Mouse (Mus musculus) kidney, adult 2 months (tissue): ENCODE results near the gene Dcdc2c. TPM values are rescaled to one million over a fixed set of nuclear protein-coding genes. Genes with fewer than 3 reads are reported as not detected.

ENCODE experiments used
- DNase-seq: peaks from one replicate; pipeline ENCODE4 v3.0.0; 2021
- H3K27ac ChIP-seq: fragments of 200-500 bp; 2 replicates; pipeline ENCODE4 v1.5.1; 2012; ENCODE audit warnings: low read depth, low read length, control low read depth, inconsistent platforms; ENCODE audit not compliant: insufficient read depth
- H3K27me3 ChIP-seq: fragments of 200-500 bp; replicated peaks from 2 replicates; pipeline ENCODE4 v1.6.1; 2012; ENCODE audit warnings: mild to moderate bottlenecking, moderate library complexity, low read length, inconsistent platforms; ENCODE audit not compliant: control insufficient read depth, insufficient read depth
- H3K36me3 ChIP-seq: fragments of 200-500 bp; 2 replicates; pipeline ENCODE4 v1.6.1; 2012; ENCODE audit warnings: mild to moderate bottlenecking, moderate library complexity, low read length, inconsistent platforms; ENCODE audit not compliant: control insufficient read depth, insufficient read depth
- H3K4me1 ChIP-seq: fragments of 200-500 bp; 2 replicates; pipeline ENCODE4 v1.6.1; 2011; ENCODE audit warnings: low read length; ENCODE audit not compliant: control insufficient read depth, insufficient read depth
- H3K4me3 ChIP-seq: fragments of 200-500 bp; 2 replicates; pipeline ENCODE4 v1.5.1; 2011; ENCODE audit warnings: mild to moderate bottlenecking, low read depth, low read length, control low read depth; ENCODE audit not compliant: insufficient read depth
- CTCF ChIP-seq: fragments of 200-500 bp; conservative IDR thresholded peaks from 2 replicates; pipeline ENCODE4 v1.5.1; 2011; ENCODE audit warnings: low read depth, mild to moderate bottlenecking, control low read depth, low read length, moderate library complexity, mixed read lengths; ENCODE audit not compliant: insufficient read depth, insufficient read length
- POLR2A ChIP-seq: fragments of 200-500 bp; IDR thresholded peaks from one replicate; pipeline ENCODE4 v1.6.1; 2011; ENCODE audit warnings: low read depth, low read length, control low read depth
- WGBS: fragments of 180-500 bp; shearing (Covaris S2); methylation state at CpG from one replicate; pipeline ENCODE4 v1.1.7; 2018; 5-methylcytosine and 5-hydroxymethylcytosine counted together
- polyA plus RNA-seq: library from polyadenylated mRNA; depleted of rRNA; stranded (reverse); fragments of >200 nt; gene quantifications from 2 replicates; pipeline ENCODE4 v1.2.3, GENCODE M21; 2012

Dcdc2c gene
- polyA plus RNA-seq, 1 experiment = not detected

- 79% methylated on average over 6 of the region's 6 CpGs for whole genome bisulfite sequencing
- Histone ChIP-seq H3K4me3 (no peak overlapping the region), H3K4me1 (no peaks in the 10 kb centered on the region), H3K27me3 (no peaks in the 10 kb centered on the region), H3K27ac (no peak overlapping the region), H3K36me3 (no peaks in the 10 kb centered on the region)
- TF ChIP-seq POLR2A (no peak), CTCF (no peak)
- DNase-seq = no peak
Measured at GRCm38 (mm10) chr12:28587949-28588348, 35.8 kb upstream of the Dcdc2c start.

- no peaks in the 10 kb centered on the region for H3K36me3 ChIP-seq
- TF ChIP-seq POLR2A = no peak
- no peak for TF ChIP-seq CTCF
- whole genome bisulfite sequencing = 56% methylated on average over 3 of the region's 3 CpGs
- DNase-seq = no peak
- H3K4me3 ChIP-seq = no peak overlapping the region
- no peak overlapping the region for H3K27ac ChIP-seq
- no peaks in the 10 kb centered on the region for H3K27me3 ChIP-seq
- H3K4me1 ChIP-seq = no peaks in the 10 kb centered on the region
Measured at GRCm38 (mm10) chr12:28584036-28584435, 31.8 kb upstream of the Dcdc2c start.

GRCm38 (mm10) chr12:28582423-28582822 lies 30.2 kb upstream of the Dcdc2c start, which contains the start of gene Allc:
TSS of gene Allc (minus strand) at chr12:28582523.
- no peak for TF ChIP-seq CTCF
- TF ChIP-seq POLR2A = no peak
- DNase-seq = no peak
- Histone ChIP-seq H3K27ac (no peak within 1 kb of the TSS), H3K27me3 (no peaks in the 10 kb centered on the region), H3K36me3 (no peaks in the 10 kb centered on the region), H3K4me3 (no peak within 1 kb of the TSS), H3K4me1 (no peaks in the 10 kb centered on the region)
- 81% methylated on average over 8 of the region's 8 CpGs for WGBS

DNA sequence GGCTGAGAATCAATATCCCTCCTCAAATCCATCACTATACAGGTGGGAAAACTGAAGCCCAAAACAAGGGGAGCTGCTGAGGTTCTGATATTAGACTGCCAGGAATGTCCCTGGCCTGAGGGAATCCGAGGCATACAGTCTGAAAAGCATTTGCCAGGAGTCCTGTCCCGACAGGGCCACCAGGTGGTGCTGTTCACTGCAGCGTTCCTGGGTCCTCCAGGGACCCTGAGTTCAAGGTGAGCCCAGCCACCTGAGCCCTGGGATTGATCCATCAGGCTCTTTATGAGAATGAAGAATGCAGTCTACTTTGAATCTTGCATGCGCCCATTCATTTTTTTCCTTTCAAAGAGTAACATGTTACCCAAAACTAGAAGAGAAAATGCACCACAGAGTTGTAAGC lies 26.9 kb upstream of the Dcdc2c start:
- TF ChIP-seq CTCF (peak; percentile 46), POLR2A (no peak)
- DNase-seq = no peak
- Histone ChIP-seq H3K36me3 (no peaks in the 10 kb centered on the region), H3K4me3 (no peak overlapping the region), H3K27me3 (no peaks in the 10 kb centered on the region), H3K4me1 (no peaks in the 10 kb centered on the region), H3K27ac (no peak overlapping the region)
- WGBS = 33% methylated on average over 4 of the region's 4 CpGs

DNA sequence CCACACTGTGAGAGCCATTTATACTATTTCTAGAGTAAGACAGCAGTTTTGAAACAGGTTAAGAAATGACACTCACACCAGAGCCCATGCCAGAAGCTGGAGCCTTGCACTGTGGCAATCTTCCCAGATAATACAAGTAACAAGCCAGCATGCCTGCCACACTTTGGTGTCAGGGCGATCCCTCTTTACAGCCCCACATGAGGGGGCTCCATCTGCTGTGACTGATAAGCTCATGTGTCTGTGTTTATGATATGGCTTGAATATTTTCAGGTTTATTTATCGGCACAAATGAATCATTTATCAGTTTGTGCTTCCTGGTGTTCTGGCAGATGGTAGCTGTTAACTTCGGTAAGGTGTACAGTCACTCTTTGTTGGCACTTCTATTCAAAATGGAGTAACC lies 25.9 kb upstream of the Dcdc2c start:
- H3K4me3 ChIP-seq = no peak overlapping the region
- no peak for DNase-seq
- no peak for TF ChIP-seq CTCF
- no peak for TF ChIP-seq POLR2A
- H3K36me3 ChIP-seq = no peaks in the 10 kb centered on the region
- no peaks in the 10 kb centered on the region for H3K27me3 ChIP-seq
- WGBS = 89% methylated on average over 3 of the region's 3 CpGs
- no peak overlapping the region for H3K27ac ChIP-seq
- H3K4me1 ChIP-seq = no peaks in the 10 kb centered on the region

DNA sequence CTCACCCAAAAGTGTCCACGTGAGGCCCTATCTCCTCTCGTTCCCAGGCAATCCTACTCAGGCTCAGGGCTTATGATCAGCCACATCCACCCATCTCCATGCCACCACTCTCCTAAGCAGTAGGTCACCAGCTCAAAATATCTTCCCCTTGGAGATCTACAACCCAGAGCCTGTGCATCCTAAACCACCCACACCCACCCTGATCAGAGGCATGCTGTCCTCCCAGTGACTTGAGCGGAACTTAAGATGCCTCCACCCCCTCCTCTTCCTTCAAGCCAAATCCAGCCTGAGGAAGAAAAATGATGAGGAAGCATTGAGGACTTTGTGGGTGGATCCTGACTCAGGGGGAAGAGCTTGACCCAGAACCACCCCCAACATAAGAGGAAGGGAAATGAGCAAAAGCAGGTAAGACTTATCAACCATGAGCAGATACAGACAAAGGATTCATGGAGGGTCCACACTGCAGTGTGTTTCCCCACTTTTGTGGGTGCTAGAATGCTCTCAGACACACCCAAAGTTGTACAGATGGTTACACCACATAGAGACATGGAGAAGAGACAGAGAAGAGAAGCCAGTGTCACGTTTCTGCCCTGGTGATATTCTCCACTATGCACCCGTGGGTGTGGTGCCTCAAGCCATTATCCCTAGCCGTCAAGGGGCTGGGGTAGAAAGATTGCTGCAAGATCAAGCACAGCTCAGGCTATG lies 23.3 kb upstream of the Dcdc2c start:
- TF ChIP-seq CTCF (no peak), POLR2A (no peak)
- no peaks in the 10 kb centered on the region for H3K27me3 ChIP-seq
- 55% methylated on average over 6 of the region's 6 CpGs for WGBS

GRCm38 (mm10) chr12:28572241-28572640 lies 20.0 kb upstream of the Dcdc2c start:
- H3K4me1 ChIP-seq = no peaks in the 10 kb centered on the region
- H3K4me3 ChIP-seq = no peak overlapping the region
- no peak for DNase-seq
- 72% methylated on average over 2 of the region's 2 CpGs for WGBS
- H3K36me3 ChIP-seq = no peaks in the 10 kb centered on the region
- no peak for TF ChIP-seq POLR2A
- no peak for TF ChIP-seq CTCF
- no peak overlapping the region for H3K27ac ChIP-seq
- H3K27me3 ChIP-seq = no peaks in the 10 kb centered on the region

More for the DNA sequence above, 23.3 kb upstream of the Dcdc2c start:
- H3K36me3 ChIP-seq = no peaks in the 10 kb centered on the region
- no peak overlapping the region for H3K4me3 ChIP-seq
- H3K27ac ChIP-seq = no peak overlapping the region
- DNase-seq = no peak
- no peaks in the 10 kb centered on the region for H3K4me1 ChIP-seq
